Mouse (Mus musculus) midbrain, embryonic 14.5 days (tissue): Measurements from ENCODE around the gene Ovol1. TPM values are rescaled to one million over a fixed set of nuclear protein-coding genes. Genes with fewer than 3 reads are reported as not detected.

Experiments
- ATAC-seq: fragments of 200-750 bp; cut with Nextera tagmentation; 2 replicates; pipeline ENCODE4 v1.8.0; 2017; ENCODE audit warnings: moderate number of reproducible peaks, moderate library complexity; ENCODE audit not compliant: low FRiP score, low TSS enrichment
- DNase-seq: peaks from one replicate; pipeline ENCODE4 v3.0.0-alpha.2; 2015
- H3K27ac ChIP-seq: fragments of 300-500 bp; sonication (generic); replicated peaks from 2 replicates; pipeline ENCODE4 v1.5.1; 2014; ENCODE audit warnings: mild to moderate bottlenecking, low read depth, low read length, moderate library complexity
- H3K27me3 ChIP-seq: fragments of 300-500 bp; sonication (generic); 2 replicates; pipeline ENCODE4 v1.6.1; 2014; ENCODE audit warnings: low read length, control low read depth, mixed read lengths; ENCODE audit not compliant: control insufficient read depth, insufficient read depth
- H3K36me3 ChIP-seq: fragments of 300-500 bp; sonication (generic); 2 replicates; pipeline ENCODE4 v1.6.1; 2014; ENCODE audit warnings: low read length, control low read depth; ENCODE audit not compliant: control insufficient read depth, insufficient read depth
- H3K4me1 ChIP-seq: fragments of 300-500 bp; sonication (generic); 2 replicates; pipeline ENCODE4 v1.6.1; 2014; ENCODE audit warnings: mild to moderate bottlenecking, antibody characterized with exemption, low read length, control low read depth; ENCODE audit not compliant: control insufficient read depth, insufficient read depth
- H3K4me2 ChIP-seq: fragments of 300-500 bp; sonication (generic); 2 replicates; pipeline ENCODE4 v1.6.1; 2014; ENCODE audit warnings: mild to moderate bottlenecking, low read length, moderate library complexity
- H3K4me3 ChIP-seq: fragments of 300-500 bp; sonication (generic); replicated peaks from 2 replicates; pipeline ENCODE4 v1.5.1; 2014; ENCODE audit warnings: low read depth, low read length
- H3K9ac ChIP-seq: fragments of 300-500 bp; sonication (generic); replicated peaks from 2 replicates; pipeline ENCODE4 v1.6.1; 2014; ENCODE audit warnings: mild to moderate bottlenecking, low read length, moderate library complexity
- H3K9me3 ChIP-seq: fragments of 300-500 bp; sonication (generic); 2 replicates; pipeline ENCODE4 v1.6.1; 2016; ENCODE audit warnings: low read length, control low read depth, mixed read lengths; ENCODE audit not compliant: control insufficient read depth
- WGBS: fragments of 180-500 bp; shearing (Covaris S2); extraction: QIAGEN DNeasy Blood & Tissue Kit; methylation state at CpG from one replicate; pipeline ENCODE4 v1.1.7; 2014; 5-methylcytosine and 5-hydroxymethylcytosine counted together
- polyA plus RNA-seq: library from polyadenylated mRNA; unstranded; fragments of >200 nt; fragmentation: Nextera tagmentation; extraction: Ambion mirVana; gene quantifications from 2 replicates; pipeline ENCODE4 v1.2.1, GENCODE M21; 2014

Ovol1 gene
- polyA plus RNA-seq, 1 experiment from 2014 or later: not detected

- Histone ChIP-seq H3K4me3 (peak within 1 kb of the TSS; percentile 56), H3K27me3 (no peaks in the 10 kb centered on the region), H3K27ac (peak within 1 kb of the TSS; percentile 80), H3K36me3 (no peaks in the 10 kb centered on the region), H3K4me2 (peak within 1 kb of the TSS; percentile 66), H3K9me3 (no peaks in the 10 kb centered on the region), H3K9ac (peak within 1 kb of the TSS; percentile 70), H3K4me1 (peaks cover 16% of the 10 kb centered on the region)
- ATAC-seq (peak; percentile 100), DNase-seq (peak; percentile 99)
- WGBS: 3% methylated on average over 47 of the region's 47 CpGs
Observed at GRCm38 (mm10) chr19:5510031-5511026, 50.1 kb downstream of the Ovol1 start, which contains the start of gene Snx32. TSS of gene Snx32 (minus strand) at chr19:5510538.

GRCm38 (mm10) chr19:5503687-5504086 lies 56.8 kb downstream of the Ovol1 start, which contains the start of gene 1700020D05Rik:
TSS of gene 1700020D05Rik (minus strand) at chr19:5503787.
- no peaks in the 10 kb centered on the region for H3K9me3 ChIP-seq
- ATAC-seq (no peak), DNase-seq (no peak)
- H3K9ac ChIP-seq: no peak within 1 kb of the TSS
- no peak within 1 kb of the TSS for H3K27ac ChIP-seq
- H3K4me3 ChIP-seq: no peak within 1 kb of the TSS
- 61% methylated on average over 17 of the region's 17 CpGs for WGBS
- H3K36me3 ChIP-seq: peaks cover 17% of the 10 kb centered on the region; the same call in 1 of the 2 replicates
- no peaks in the 10 kb centered on the region for H3K27me3 ChIP-seq
- H3K4me1 ChIP-seq: no peaks in the 10 kb centered on the region
- H3K4me2 ChIP-seq: no peak within 1 kb of the TSS

GRCm38 (mm10) chr19:5500330-5500875 lies 60.0 kb downstream of the Ovol1 start:
- H3K9me3 ChIP-seq: no peaks in the 10 kb centered on the region
- H3K4me2 ChIP-seq: no peak overlapping the region
- ATAC-seq (no peak), DNase-seq (no peak)
- no peak overlapping the region for H3K27ac ChIP-seq
- 96% methylated on average over 2 of the region's 2 CpGs for WGBS
- no peak overlapping the region for H3K4me3 ChIP-seq
- H3K36me3 ChIP-seq: peaks cover 48% of the 10 kb centered on the region
- no peaks in the 10 kb centered on the region for H3K4me1 ChIP-seq
- H3K27me3 ChIP-seq: no peaks in the 10 kb centered on the region
- H3K9ac ChIP-seq: no peak overlapping the region

Other genes with a start within 250 kb of the Ovol1 start
- gene Catsper1, start 224.9 kb downstream of the Ovol1 start, polyA plus RNA-seq: not detected in 2 replicates
- gene Cst6, start 211.1 kb downstream of the Ovol1 start, polyA plus RNA-seq: 7.7 and 8.4 TPM in 2 replicates
- gene Eif1ad, start 193.9 kb downstream of the Ovol1 start, polyA plus RNA-seq: 36.4 and 36.6 TPM in 2 replicates
- gene Banf1, start 193.5 kb downstream of the Ovol1 start, polyA plus RNA-seq: 330 and 375 TPM in 2 replicates
- gene Sart1, start 171.9 kb downstream of the Ovol1 start, polyA plus RNA-seq: 57.1 and 61.1 TPM in 2 replicates
- gene Tsga10ip, start 158.1 kb downstream of the Ovol1 start, polyA plus RNA-seq: 0.12 TPM in 1 of 2 replicates, not detected in the other
- 225 and 299 TPM in 2 replicates for gene Drap1, start 135.7 kb downstream of the Ovol1 start, polyA plus RNA-seq
- 53.7 and 65.2 TPM in 2 replicates for gene AI837181, start 135.5 kb downstream of the Ovol1 start, polyA plus RNA-seq
- gene Fosl1, start 113.1 kb downstream of the Ovol1 start, polyA plus RNA-seq: not detected in 2 replicates
- gene Ccdc85b, start 102.8 kb downstream of the Ovol1 start, polyA plus RNA-seq: 7.6 and 9.1 TPM in 2 replicates
- gene Fibp, start 100.0 kb downstream of the Ovol1 start, polyA plus RNA-seq: 169 and 199 TPM in 2 replicates
- 4.3 and 4.9 TPM in 2 replicates for gene Ctsw, start 92.1 kb downstream of the Ovol1 start, polyA plus RNA-seq
- 18.0 and 28.7 TPM in 2 replicates for gene Efemp2, start 86.7 kb downstream of the Ovol1 start, polyA plus RNA-seq
- gene Mus81, start 72.2 kb downstream of the Ovol1 start, polyA plus RNA-seq: 43.4 and 49.3 TPM in 2 replicates
- gene Cfl1, start 70.2 kb downstream of the Ovol1 start, polyA plus RNA-seq: 4,021 and 4,124 TPM in 2 replicates
- 0.36 TPM in 2 replicates for gene 1700020D05Rik, start 56.9 kb downstream of the Ovol1 start, polyA plus RNA-seq
- gene Snx32, start 50.1 kb downstream of the Ovol1 start, polyA plus RNA-seq: 89.8 and 98.4 TPM in 2 replicates
- 1.6 and 2.8 TPM in 2 replicates for gene Ap5b1, start 7.4 kb upstream of the Ovol1 start, polyA plus RNA-seq
- 46.8 and 58.8 TPM in 2 replicates for gene Rnaseh2c, start 41.2 kb upstream of the Ovol1 start, polyA plus RNA-seq
- gene Kat5, start 49.6 kb upstream of the Ovol1 start, polyA plus RNA-seq: 49.5 and 58.3 TPM in 2 replicates
- 30.0 and 30.2 TPM in 2 replicates for gene Rela, start 76.8 kb upstream of the Ovol1 start, polyA plus RNA-seq
- gene Sipa1, start 103.1 kb upstream of the Ovol1 start, polyA plus RNA-seq: 8.1 and 11.5 TPM in 2 replicates
- 6.8 and 12.1 TPM in 2 replicates for gene Map3k11, start 128.1 kb upstream of the Ovol1 start, polyA plus RNA-seq
- gene Pcnx3, start 128.3 kb upstream of the Ovol1 start, polyA plus RNA-seq: 33.6 and 34.4 TPM in 2 replicates
- gene Kcnk7, start 143.7 kb upstream of the Ovol1 start, polyA plus RNA-seq: 0.21 and 0.28 TPM in 2 replicates
- 12.4 and 14.3 TPM in 2 replicates for gene Ehbp1l1, start 165.7 kb upstream of the Ovol1 start, polyA plus RNA-seq
- 154 and 169 TPM in 2 replicates for gene Fam89b, start 169.0 kb upstream of the Ovol1 start, polyA plus RNA-seq
- gene Ltbp3, start 180.3 kb upstream of the Ovol1 start, polyA plus RNA-seq: 10.1 and 10.5 TPM in 2 replicates
- gene Scyl1, start 210.8 kb upstream of the Ovol1 start, polyA plus RNA-seq: 73.5 and 78.2 TPM in 2 replicates